ENCODE assay signal across 27 mouse cellular contexts in the genomic region with DNA sequence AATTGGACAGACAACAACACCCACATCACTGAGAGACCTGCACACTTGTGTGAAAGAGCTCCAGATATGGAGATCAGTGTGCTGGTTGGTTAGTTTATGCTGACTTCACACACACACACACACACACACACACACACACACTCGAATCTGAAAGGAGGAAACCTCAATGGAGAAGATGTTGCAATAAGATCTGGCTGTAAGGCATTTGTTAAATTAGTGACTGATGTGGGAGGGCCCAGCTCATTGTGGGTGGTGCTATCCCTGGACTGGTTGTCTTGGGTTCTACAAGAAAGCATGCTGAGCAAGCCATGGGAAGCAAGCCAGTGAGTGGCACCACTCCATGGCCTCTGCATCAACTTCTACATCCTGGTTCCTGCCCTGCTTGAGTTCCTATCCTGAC.
DNase-seq lines count a peak whose midpoint lies in the region; ATAC-seq and TF ChIP-seq lines count a peak whose summit lies in the region.
"Had no signal": no experiment of that assay in that cellular context is flagged by ENCODE, and none has a peak within 500 bp of the region (broad histone marks: within the 10 kb centered on the region; RNA-seq: fewer than 3 reads in every experiment).

No protein-coding gene starts in this region.

- 50% methylated on average over 1 of the region's 1 CpGs for WGBS in lung, postnatal 0 days

- H3K9ac ChIP-seq in lung, postnatal 0 days (replicated peaks; ENCODE audit: low read depth): no peak overlapping the region
- H3K9ac ChIP-seq in MEL (ENCODE audit: control insufficient read depth, low read depth, low read length, poor library complexity, severe bottlenecking): no peak overlapping the region
- H3K9ac ChIP-seq: forebrain, embryonic 12.5 days; forebrain, embryonic 15.5 days; heart, embryonic 13.5 days; hindbrain, embryonic 14.5 days had no signal

- no peak overlapping the region for H3K4me2 ChIP-seq in lung, postnatal 0 days (replicated peaks; ENCODE audit: low read depth, low read length)
- H3K4me2 ChIP-seq: forebrain, embryonic 12.5 days; forebrain, embryonic 15.5 days; heart, embryonic 13.5 days; hindbrain, embryonic 14.5 days had no signal

- TF ChIP-seq EP300 in lung, postnatal 0 days (IDR thresholded peaks at IDR 0.05): no peak
- no peak for TF ChIP-seq EP300 in MEL (IDR thresholded peaks at IDR 0.05; ENCODE audit: low read depth in 1 of 2, low read length in 2 of 2)

- no peaks in the 10 kb centered on the region for H3K79me2 ChIP-seq in MEL (ENCODE audit: control insufficient read depth, insufficient read depth, low read length, poor library complexity)

- no peak overlapping the region for H3K4me3 ChIP-seq in lung, postnatal 0 days (ENCODE audit: low read depth, low read length)
- no peak overlapping the region for H3K4me3 ChIP-seq in MEL (ENCODE audit: control insufficient read depth in 1 of 2, insufficient read depth in 1 of 2, low read depth in 2 of 2, low read length in 2 of 2)
- H3K4me3 ChIP-seq: forebrain, embryonic 12.5 days; forebrain, embryonic 15.5 days; heart, adult 2 months; heart, embryonic 10.5 days; heart, embryonic 13.5 days had no signal

- H3K27me3 ChIP-seq in lung, postnatal 0 days (replicated peaks; ENCODE audit: insufficient read depth, low read length): no peaks in the 10 kb centered on the region
- H3K27me3 ChIP-seq in MEL (ENCODE audit: control insufficient read depth in 1 of 2, insufficient read depth in 2 of 2, low read length in 2 of 2): no peaks in the 10 kb centered on the region
- H3K27me3 ChIP-seq: forebrain, embryonic 15.5 days had no signal

- TF ChIP-seq POLR2A in MEL (IDR thresholded peaks at IDR 0.05; ENCODE audit: control insufficient read depth in 1 of 2, insufficient read depth in 1 of 2, low read depth in 1 of 2, low read length in 2 of 2, poor library complexity in 1 of 2): no peak

- no peaks in the 10 kb centered on the region for H3K9me3 ChIP-seq in lung, postnatal 0 days (ENCODE audit: low read length)
- no peaks in the 10 kb centered on the region for H3K9me3 ChIP-seq in MEL (replicated peaks; ENCODE audit: insufficient read depth, low read length)
- H3K9me3 ChIP-seq: forebrain, embryonic 12.5 days; forebrain, embryonic 15.5 days; heart, embryonic 10.5 days; heart, embryonic 13.5 days had no signal

- TF ChIP-seq RAD21 in MEL (IDR thresholded peaks at IDR 0.05; ENCODE audit: low read depth, low read length): no peak

- ATAC-seq in lung, postnatal 0 days: peak; percentile 11; the same call in 1 of the 2 replicates
- peak; percentile 64 for ATAC-seq in common myeloid progenitor, adult 5-6 weeks (replicated peaks; ENCODE audit: low read depth, poor library complexity, severe bottlenecking)
- peak; percentile 74 for ATAC-seq in megakaryocyte progenitor cell, adult 5-6 weeks (replicated peaks; ENCODE audit: poor library complexity)
- ATAC-seq: CD4-positive, CD25-positive, alpha-beta regulatory T cell, adult 4 months; forebrain, embryonic 15.5 days; hindbrain, postnatal 0 days; inflammation-experienced regulatory T-cells, adult 6 months; Patski had no signal

- no peaks in the 10 kb centered on the region for H3K4me1 ChIP-seq in lung, postnatal 0 days (ENCODE audit: insufficient read depth, low read depth, low read length)
- H3K4me1 ChIP-seq in MEL (ENCODE audit: control insufficient read depth in 1 of 2, insufficient read depth in 2 of 2, low read length in 2 of 2): peaks cover 0 to 5% of the 10 kb centered on the region in 2 experiments; a peak in 1 of 4 replicates

- no peak overlapping the region for H3K27ac ChIP-seq in lung, postnatal 0 days (ENCODE audit: low read length)
- H3K27ac ChIP-seq in MEL (ENCODE audit: control insufficient read depth, low read depth, low read length): no peak overlapping the region
- H3K27ac ChIP-seq: forebrain, embryonic 12.5 days; forebrain, embryonic 15.5 days; heart, adult 2 months; heart, embryonic 10.5 days; heart, embryonic 13.5 days; hindbrain, embryonic 14.5 days; hindbrain, postnatal 0 days had no signal

- DNase-seq in lung, postnatal 0 days (ENCODE audit: low spot score): no peak
- no peak for DNase-seq in lung, adult 18-20 months
- peak; percentile 45 for DNase-seq in MEL (ENCODE audit: low read depth, low spot score)
- no peak for DNase-seq in left cerebral cortex, adult 18-20 months (ENCODE audit: low spot score in 2 of 2)
- DNase-seq in right cerebral cortex, postnatal 14 days: no peak
- no peak for DNase-seq in kidney, postnatal 25 days
- DNase-seq: adrenal gland, adult 2 months; adrenal gland, postnatal 25 days; cerebellum, adult 11-12 months; cerebellum, adult 8-10 months; cerebellum, postnatal 10 days; cerebellum, postnatal 36 days; gastrocnemius, postnatal 25 days; heart, adult 2 months; heart, postnatal 14 days; heart, postnatal 4 days had no signal

- H3K36me3 ChIP-seq in lung, postnatal 0 days (ENCODE audit: insufficient read depth, low read length): no peaks in the 10 kb centered on the region
- H3K36me3 ChIP-seq in MEL (ENCODE audit: control insufficient read depth in 1 of 2, insufficient read depth in 2 of 2, low read length in 2 of 2): no peaks in the 10 kb centered on the region
- H3K36me3 ChIP-seq: forebrain, embryonic 12.5 days; forebrain, embryonic 15.5 days; heart, embryonic 10.5 days; heart, embryonic 13.5 days had no signal

- no peak for TF ChIP-seq CTCF in lung, postnatal 0 days (IDR thresholded peaks at IDR 0.05)
- TF ChIP-seq CTCF in MEL (IDR thresholded peaks at IDR 0.05 in 2 of 3, conservative IDR thresholded peaks at IDR 0.05 in 1 of 3; ENCODE audit: control insufficient read depth in 1 of 3, insufficient read depth in 1 of 3, low read depth in 2 of 3, low read length in 3 of 3, poor library complexity in 1 of 3, severe bottlenecking in 1 of 3): no peak

TF ChIP-seq in MEL, 35 proteins besides CTCF, POLR2A, EP300 and RAD21:
- TF ChIP-seq MYC (IDR thresholded peaks at IDR 0.05; ENCODE audit: low read depth, low read length) (no peak), GABPA (IDR thresholded peaks at IDR 0.05; ENCODE audit: low read depth, low read length) (no peak), TCF12 (IDR thresholded peaks at IDR 0.05; ENCODE audit: low read depth, low read length) (no peak), USF2 (IDR thresholded peaks at IDR 0.05; ENCODE audit: borderline replicate concordance in 1 of 2, insufficient read depth in 1 of 2, low read depth in 1 of 2, low read length in 2 of 2) (no peak), SIN3A (IDR thresholded peaks at IDR 0.05; ENCODE audit: low read length) (no peak), UBTF (IDR thresholded peaks at IDR 0.05; ENCODE audit: borderline replicate concordance, insufficient read depth, low read depth, low read length) (no peak), CHD1 (IDR thresholded peaks at IDR 0.05; ENCODE audit: low read depth, low read length) (no peak), HCFC1 (IDR thresholded peaks at IDR 0.05; ENCODE audit: low read depth, low read length) (no peak), TBP (IDR thresholded peaks at IDR 0.05; ENCODE audit: low read depth, low read length) (no peak), KAT2A (conservative IDR thresholded peaks at IDR 0.05; ENCODE audit: low read depth, low read length) (no peak), BHLHE40 (IDR thresholded peaks at IDR 0.05; ENCODE audit: borderline replicate concordance, low read depth, low read length) (no peak), E2F4 (IDR thresholded peaks at IDR 0.05; ENCODE audit: borderline replicate concordance, low read depth, low read length) (no peak), MAX (IDR thresholded peaks at IDR 0.05; ENCODE audit: low read length) (no peak), MEF2A (IDR thresholded peaks at IDR 0.05; ENCODE audit: extremely low read depth, insufficient replicate concordance, low read depth, low read length, poor library complexity, severe bottlenecking) (no peak)
TF ChIP-seq in MEL: peak in this region for 0.

Comparison
In these comparisons a context has a peak if more than half of its experiments do, and no peak if none do; other contexts are left out.
1. ATAC-seq: peak in every context shown above with its lines; median percentile 74 in megakaryocyte progenitor cell, adult 5-6 weeks; 64 in common myeloid progenitor, adult 5-6 weeks; 11 in lung, postnatal 0 days.